Mouse (Mus musculus): ENCODE measurements around the gene Klk1.
A peak's percentile ranks its signal among the peaks of the same experiment; 100 is the strongest.

The Klk1 gene

GRCm38 (mm10) chr7:44253023-44253616 lies 28.0 kb downstream of the Klk1 start:
- no peak for DNase-seq (ENCODE audit: low read depth)

DNA sequence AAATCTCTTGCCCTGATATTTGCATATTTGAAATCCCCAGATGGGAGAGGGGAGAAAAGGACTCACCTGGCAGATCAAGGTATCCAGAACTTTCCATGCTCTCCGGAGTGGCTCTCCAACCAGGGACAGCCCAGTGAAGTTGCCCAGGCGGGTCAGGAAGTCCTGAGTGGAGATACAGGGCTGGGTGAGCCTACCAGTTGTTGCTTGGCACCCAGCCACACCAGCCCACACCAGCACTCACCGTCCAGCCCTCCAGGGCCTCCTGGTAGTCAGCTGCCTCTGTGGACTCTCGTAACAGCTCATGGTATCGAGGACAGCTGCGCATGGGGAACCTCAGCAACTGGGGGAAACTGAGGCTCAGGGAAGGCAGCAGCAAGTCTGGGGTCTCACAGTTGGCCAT lies 29.8 kb downstream of the Klk1 start:
- DNase-seq (ENCODE audit: low read depth): no peak

DNA sequence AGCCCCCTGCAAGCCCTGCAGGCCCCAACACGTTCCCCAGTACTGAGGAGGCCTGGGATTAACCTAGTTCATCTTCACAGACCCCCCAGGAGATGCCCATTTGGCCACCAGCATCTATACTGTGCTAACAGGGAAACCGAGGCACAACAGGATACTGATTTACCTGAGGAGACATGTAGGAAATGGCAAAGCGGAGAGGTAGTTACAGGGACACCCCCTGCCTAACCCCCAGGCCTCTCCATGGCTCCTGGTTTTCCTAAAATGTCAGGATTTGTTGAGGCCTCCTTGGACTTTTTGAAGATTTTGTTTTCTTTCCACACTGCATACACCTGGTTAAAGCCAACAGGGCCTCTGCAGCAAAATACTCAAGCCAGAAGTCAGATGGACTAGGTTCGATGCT lies 32.1 kb downstream of the Klk1 start, which contains the start of gene Acp4:
Gene Acp4, minus strand, starts transcription at position 101 of the 400 bp plus-strand sequence.
- DNase-seq (ENCODE audit: low read depth): no peak

DNA sequence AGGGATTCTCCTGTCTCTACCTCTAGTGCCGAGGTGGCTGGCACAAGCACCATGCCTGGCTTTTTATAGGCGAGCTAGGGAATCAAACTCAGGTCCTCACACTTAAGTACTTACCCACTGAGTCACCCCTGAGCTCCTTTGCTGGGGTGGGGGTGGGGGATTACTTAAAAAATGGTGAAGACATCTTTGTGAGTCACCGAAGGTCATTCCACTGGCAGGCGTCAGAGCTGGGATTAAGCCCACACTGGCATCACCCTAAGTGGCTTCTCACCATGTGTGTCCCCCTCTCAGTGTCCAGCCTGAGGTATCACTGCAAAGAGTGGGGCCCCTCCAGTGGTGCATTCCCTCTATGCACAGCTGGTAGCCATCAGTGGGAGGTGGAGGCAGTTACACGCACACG lies 35.2 kb downstream of the Klk1 start:
- no peak for DNase-seq (ENCODE audit: low read depth)

DNA sequence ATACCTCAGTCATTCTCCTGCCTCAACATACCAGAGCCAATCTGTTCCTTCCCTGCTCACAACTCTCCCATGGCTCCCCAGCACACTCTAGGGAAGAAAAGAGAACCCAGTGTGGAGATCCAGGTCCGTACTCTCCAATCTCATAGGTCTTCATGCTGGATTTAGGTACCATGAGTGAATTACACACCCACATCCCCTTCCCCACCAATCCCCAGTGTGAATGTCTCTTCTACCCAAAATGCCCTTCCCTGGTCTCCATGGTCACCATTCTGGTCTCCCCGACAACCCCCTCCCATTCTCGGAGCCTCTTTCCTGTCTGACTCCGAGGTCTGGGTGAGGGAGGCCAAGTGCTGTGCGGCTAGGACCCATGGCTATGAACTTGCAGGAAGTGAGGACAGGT lies 36.0 kb downstream of the Klk1 start, which contains the start of gene Gm15517:
Gene Gm15517, plus strand, starts transcription at position 301 of the 400 bp plus-strand sequence.
- no peak for DNase-seq (ENCODE audit: low read depth)

DNA sequence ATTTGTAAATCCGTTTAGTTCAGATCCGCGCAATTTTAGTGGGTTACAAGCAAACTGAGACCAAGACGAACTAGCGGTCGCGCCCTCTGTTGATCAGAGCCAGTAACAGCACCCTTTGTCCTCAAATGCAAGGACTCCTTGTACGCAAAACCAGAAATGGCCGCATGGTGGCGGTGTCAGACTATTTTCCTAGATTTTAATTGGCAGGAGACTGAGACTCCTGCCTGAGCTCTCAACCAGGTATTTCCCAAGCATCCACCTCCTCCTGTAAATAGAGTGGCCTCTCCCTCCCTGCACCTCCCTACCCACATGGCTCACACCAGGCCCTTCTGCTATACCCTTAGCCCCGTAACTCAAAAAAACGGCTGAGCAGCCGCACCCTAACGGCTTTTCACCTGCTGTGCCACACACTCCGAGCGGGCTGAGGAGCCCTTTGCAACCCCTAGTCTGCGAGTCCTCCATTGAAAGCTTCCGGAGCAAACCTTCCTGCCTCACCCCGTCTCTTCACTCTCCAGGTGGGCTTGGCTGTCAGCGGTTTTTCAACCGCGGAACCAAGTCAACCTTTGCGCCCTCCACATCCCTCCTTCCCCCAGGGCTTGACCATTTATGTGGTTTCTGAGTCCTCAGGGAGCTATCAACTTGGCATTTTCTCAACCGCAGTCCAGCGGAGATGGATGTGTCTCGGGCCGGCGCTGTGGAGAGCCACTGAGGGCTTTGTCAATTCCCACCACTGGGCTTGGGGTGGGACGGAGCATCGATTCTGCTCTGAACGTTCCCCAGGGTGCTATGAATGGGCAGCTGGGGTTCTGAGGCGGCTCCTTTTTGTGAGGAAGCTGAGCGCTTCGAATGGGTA lies 37.9 kb downstream of the Klk1 start:
- DNase-seq (ENCODE audit: low read depth): peak; percentile 91

- DNase-seq (ENCODE audit: low read depth): no peak
These were observed 43.0 kb downstream of the Klk1 start for GRCm38 (mm10) chr7:44268117-44268516.

DNA sequence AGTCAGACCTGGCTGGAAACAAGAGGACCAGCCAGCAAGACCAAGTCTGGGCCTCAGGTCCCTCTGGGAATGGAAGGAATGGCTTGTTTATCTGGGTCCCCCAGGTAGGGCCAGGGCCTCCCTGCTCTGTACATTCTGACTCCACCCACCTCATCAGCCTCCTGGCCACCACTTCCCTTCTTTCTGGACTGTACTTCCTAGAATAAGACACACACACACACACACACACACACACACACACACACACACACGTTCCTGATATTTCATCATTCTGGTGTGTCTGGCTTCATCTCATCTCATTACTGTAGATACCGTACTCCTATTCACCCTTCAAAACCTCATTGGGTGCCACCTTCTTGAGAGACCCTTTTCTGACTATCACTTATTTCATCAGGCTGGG lies 44.2 kb downstream of the Klk1 start:
- peak; percentile 57 for DNase-seq (ENCODE audit: low read depth)

DNA sequence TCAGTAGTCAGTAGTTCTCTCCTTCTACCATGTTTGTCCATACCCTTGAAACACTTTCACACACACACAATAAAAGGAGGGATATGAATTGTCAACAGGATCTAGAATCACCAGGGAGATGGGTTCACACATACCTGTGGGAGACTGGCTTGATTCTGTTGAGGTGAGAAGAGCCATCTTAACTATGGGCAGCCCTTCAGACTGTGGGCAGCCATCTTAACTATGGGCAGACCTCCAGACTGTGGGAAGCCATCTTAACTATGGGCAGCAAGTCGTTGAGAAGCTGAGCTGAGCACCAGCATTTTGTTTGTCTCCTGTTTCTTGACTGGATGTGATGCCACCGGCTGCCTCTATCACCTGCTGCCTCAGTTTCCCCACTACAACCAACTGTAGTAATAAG lies 46.1 kb downstream of the Klk1 start:
- DNase-seq (ENCODE audit: low read depth): peak; percentile 44

DNA sequence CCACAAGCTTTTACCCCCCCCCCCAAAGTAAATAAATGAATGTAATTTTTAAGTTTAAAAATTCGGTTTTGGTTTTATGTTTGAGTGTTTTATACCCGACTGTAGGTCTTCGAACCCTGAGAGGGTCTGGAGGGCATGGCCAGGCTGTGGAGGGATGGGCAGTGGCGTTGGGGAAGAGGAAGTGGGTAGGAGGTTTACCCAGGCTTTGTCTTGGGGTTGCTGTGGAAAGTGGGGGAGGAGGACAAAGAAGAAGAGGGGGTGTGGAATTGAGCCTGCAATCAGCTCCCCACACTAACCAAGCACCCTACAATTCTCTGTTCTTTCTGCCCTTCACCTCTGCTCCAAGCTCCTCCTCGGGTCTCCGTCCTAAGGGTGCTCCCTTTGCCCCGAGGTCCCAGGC lies 47.4 kb downstream of the Klk1 start:
- DNase-seq (ENCODE audit: low read depth): peak; percentile 19

GRCm38 (mm10) chr7:44273446-44273845 lies 48.3 kb downstream of the Klk1 start:
- DNase-seq (ENCODE audit: low read depth): no peak

DNA sequence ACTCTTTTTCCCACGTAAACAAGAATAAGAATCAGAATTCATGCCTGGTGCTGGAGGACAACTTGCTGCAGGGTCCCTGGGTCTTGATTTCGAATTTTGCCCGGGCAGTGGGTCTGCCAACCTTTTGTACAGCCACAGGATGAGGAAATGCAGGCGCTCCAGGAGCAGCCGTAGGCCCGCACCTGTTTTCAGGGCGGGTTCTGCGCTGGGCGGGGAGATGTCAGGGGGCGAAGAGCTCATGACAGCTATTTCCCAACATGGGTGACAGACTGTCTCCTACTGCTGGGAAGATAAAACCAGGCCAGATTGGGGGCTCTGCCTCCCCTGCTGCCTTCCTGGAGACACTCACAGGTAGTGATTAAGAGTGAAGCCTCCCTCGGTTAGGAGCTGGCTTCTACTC lies 48.9 kb downstream of the Klk1 start:
- DNase-seq (ENCODE audit: low read depth): no peak

GRCm38 (mm10) chr7:44275546-44275945 lies 50.4 kb downstream of the Klk1 start:
- peak; percentile 23 for DNase-seq (ENCODE audit: low read depth)

DNA sequence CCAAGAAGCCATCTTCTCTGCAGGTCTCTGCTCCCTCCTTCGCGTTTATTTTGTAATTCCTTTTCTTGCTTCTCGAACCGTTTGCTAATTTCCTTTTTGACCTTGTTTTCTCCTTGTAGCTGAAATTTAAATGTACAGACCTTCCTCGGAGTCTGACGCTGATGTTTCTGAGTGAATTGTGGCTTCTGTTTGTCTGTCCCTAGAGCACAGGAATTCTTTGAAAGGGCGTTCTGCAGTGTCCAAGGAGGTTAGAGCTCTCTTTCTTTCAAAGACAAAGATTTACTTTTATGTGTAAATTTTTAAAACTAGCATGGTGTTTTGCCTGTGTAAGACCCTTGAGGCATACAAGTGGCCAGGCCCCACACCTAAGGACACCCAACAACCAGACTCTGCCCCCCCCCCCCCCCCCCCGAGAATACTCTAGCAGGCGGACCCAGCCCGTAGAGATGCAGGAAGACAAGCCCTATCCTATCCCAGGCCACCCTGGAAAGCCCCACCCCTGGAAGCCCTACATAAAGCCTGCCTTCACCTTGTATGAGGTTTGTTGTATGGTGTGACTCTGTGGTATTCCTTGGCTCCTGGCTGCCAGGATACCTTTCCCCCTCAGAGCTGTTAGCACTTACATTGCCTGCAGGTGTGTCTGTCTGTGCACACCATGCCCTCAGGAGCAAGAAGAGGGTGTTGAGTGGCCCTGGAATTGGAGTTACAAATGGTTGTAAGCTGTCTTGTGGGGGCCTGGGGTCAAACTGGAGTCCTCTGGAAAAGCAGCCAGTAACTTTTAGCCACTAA lies 51.5 kb downstream of the Klk1 start:
- no peak for DNase-seq (ENCODE audit: low read depth)

DNA sequence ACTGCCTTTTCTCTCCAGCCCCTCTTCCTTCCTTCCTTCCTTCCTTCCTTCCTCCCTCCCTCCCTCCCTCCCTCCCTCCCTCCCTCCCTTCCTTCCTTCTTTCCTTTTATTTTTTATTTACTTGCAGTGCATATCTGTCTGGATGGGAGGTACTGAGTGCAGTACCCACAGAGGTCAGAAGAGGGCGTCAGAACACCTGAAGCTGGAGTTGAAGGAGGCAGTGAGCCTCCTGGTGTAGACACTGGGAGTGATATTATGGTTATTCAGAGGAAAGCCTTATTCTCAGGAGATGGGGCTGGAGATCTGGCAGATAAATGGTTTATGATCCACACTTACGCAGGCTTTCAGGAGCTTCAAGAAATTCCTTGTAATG lies 52.1 kb downstream of the Klk1 start:
- peak; percentile 77 for DNase-seq (ENCODE audit: low read depth)
